Mouse (Mus musculus): ENCODE measurements around the gene Gm14190. TPM values are rescaled to one million over a fixed set of nuclear protein-coding genes. Genes with fewer than 3 reads are reported as not detected.
A peak's percentile ranks its signal among the peaks of the same experiment; 100 is the strongest.
"Not testable (repeated sequence)": the region's sequence is repeated elsewhere in the genome, so short reads cannot be mapped to it uniquely, and the experiment has no call there.

Gene Gm14190
- not detected for total RNA-seq (2021)
- long read RNA-seq, experiment 1, result 0 reads
- long read RNA-seq, experiment 2, result 0 reads

DNA sequence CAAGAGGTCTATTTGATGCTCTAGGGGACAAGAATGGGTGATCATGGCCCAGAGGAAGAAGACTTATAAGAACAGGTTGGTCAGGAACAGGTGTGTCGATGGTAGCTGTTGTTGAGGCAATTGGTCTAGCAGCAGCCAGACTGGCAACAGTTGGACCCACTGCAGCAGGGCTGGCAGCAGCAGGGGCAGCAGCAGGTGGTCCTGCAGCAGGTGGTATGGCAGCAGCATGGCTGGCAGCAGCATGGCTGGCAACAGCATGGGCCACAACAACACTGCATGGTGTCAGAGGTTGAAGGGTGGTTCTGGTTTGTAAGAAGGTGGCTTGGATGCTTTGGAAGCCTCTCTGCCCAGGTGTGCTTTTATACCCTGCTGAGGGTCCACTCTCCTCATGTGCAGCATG, at the start of gene Gm14190:
Gm14190 (minus strand) TSS at position 278 of the 400 bp plus-strand sequence.
- DNase-seq (ENCODE audit: low spot score in 2 of 2), result no peak

DNA sequence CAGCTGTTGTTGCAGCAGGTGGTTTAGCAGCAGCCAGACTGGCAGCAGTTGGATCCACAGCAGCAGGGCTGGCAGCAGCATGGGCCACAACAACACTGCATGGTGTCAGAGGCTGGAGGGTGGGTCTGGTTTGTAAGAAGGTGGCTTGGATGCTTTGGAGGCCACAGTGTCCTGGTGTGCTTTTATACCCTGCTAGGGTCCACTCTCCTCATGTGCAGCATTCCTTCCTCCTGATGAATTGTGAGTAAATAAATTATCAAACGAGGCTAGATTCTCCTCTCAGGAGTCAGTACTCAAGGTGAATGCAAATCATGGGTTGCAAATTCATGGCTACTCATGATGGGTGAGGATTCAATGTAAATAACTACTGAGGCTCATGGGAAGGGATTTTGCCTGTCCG, 43.6 kb upstream of the Gm14190 start, which contains the start of gene Gm14180:
Gm14180 (minus strand) TSS at position 101 of the 400 bp plus-strand sequence.
- DNase-seq (ENCODE audit: low spot score in 2 of 2), result no peak

DNA sequence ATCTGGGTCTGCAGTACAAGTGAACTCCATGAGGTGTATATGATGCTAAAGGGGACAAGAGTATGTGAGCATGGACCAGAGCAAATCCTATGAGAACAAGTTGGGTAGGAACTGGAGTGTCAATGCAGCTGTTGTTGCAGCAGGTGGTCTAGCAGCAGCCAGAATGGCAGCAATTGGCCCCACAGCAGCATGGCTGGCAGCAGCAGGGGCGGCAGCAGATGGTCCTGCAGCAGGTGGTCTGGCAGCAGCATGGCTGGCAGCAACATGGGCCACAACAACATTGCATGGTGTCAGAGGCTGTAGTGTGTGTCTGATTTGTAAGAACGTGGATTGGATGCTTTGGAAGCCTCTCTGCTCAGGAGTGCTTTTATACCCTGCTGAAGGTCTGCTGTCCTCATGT, 33.5 kb upstream of the Gm14190 start:
- no peak for DNase-seq (ENCODE audit: low spot score in 2 of 2)

DNA sequence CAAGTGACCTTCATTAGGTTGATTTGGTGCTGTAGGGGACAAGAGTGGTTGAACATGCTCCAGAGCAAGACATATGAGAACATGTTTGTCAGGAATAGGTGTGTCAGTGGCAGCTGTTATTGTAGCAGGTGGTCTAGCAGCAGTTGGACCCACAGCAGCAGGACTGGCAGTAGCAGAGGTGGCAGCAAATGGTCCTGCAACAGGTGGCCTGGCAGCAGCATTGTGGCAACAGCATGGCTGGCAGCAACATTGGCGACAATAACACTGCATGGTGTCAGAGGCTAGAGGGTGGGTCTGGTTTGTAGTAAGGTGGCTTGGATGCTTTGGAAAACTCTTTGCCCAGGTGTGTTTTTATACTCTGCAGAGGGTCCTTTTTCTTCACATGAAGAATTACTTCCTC, 28.2 kb upstream of the Gm14190 start:
- no peak for DNase-seq (ENCODE audit: low spot score in 2 of 2)

DNA sequence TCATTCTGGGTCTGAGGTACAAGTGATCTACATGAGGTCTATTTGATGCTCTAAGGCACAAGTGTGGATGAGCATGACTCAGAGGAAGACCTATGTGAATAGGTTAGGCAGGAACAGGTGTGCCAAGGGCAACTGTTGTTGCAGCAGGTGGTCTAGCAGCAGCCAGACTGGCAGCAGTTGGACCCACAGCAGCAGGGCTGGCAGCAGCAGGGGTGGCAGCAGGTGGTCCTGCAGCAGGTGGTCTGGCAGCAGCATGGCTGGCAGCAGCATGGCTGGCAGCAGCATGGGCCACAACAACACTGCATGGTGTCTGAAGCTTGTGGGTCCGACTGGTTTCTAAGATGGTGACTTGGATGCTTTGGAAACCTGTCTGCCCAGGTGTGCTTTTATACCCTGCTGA, 5.3 kb downstream of the Gm14190 start:
- DNase-seq (ENCODE audit: low spot score in 2 of 2), result not testable (repeated sequence)

DNA sequence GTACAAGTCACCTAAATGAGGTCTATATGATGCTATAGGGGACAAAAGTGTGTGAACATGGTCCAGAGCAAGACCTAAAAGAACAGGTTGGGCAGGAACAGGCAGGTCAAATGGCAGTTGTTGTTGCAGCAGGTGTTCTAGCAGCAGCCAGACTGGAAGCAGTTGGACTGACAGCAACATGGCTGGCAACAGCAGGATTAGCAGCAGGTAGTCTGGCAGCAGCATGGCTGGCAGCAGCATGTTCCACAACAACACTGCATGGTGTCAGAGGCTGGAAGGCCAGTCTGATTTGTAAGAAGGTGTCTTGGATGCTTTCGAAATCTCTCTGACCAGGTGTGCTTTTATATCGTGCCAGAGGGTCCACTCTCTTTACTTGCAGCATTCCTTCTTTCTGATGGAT, 7.1 kb downstream of the Gm14190 start:
- DNase-seq (ENCODE audit: low spot score in 2 of 2), result no peak

DNA sequence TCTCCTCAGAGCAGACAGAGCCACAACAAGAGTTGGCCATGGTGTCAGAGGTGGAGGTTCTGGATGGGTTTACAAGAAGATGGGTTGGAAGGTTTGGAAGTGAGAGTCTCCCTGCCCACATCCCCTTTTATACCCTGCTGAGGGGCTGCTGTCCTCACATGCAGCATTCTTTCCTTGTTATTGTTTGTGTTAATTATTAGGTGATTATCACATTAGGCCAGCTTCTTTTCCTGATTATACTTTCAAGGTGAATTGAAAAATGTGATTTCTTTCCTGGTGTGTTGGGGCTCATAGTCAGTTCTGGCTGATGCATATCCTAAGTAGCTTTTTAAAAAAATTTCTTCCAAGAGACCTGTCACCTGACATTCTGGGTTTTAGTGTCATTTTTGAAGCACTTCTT, 24.7 kb downstream of the Gm14190 start, which contains the start of gene Krtap4-6:
Krtap4-6 (minus strand) TSS at position 101 of the 400 bp plus-strand sequence.
- DNase-seq (ENCODE audit: low spot score in 2 of 2), result no peak

DNA sequence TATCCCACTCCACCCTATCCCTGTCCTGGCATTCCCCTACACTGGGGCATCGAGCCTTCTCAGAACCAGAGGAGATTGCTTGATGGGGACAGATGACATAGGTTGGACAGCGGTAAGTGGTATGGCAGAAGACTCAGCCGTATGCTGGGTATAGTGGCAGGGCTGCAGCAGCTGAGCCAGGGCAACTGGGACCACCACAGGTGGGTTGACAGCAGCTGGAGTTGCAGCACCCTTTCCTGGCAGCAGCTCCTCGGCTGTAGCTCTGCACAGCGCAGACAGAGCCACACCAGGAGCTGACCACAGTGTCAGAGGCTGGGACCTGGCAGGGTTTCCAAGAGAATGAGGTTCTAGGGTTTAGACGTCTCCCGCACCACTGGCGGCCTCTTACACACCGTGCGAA, 27.7 kb downstream of the Gm14190 start:
- DNase-seq (ENCODE audit: low spot score in 2 of 2), result no peak

DNA sequence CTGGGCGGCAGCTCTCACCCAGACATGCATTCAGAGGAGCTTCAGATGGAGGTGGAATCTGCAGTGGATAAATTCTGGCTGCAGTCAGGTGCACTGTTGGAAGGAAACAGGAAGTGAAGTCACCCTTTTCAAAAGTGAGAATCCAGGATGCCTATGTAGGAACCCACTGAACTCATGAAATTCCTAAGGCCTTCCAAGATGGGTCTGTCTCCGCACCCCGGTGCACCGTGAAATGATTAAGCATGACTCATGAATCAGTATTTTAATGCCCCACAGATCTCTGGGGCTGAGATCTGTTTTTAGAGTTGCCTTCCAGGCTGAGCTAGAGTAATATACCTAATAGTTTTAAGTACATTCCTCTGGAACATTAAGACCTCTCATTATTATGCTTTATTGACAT, 31.3 kb downstream of the Gm14190 start:
- no peak for DNase-seq (ENCODE audit: low spot score in 2 of 2)

DNA sequence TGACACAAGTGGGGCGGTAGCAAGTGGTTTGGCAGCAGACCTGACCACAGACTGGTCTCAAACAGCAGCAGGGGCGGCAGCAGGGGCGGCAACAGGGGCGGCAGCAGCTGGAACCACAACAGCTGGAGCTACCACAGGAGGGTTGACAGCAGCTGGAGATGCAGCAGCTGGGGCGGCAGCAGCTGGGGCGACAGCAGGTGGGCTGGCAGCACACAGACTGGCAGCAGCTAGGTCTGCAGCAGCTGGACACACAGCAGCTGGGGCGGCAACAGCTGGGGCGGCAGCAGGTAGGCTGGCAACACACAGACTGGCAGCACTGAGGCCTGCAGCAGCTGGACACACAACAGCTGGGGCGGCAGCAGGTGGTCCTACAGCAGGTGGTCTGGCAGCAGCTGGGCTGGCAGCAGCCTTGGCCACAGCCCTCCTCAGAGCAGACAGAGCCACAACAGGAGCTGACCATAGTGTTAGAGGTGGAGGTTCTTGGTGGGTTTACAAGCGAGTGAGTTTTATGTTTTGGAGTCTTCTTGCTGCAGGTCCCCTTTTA, 32.0 kb downstream of the Gm14190 start, which contains the start of gene Gm11563:
Gm11563 (minus strand) TSS at position 494 of the 544 bp plus-strand sequence.
- not testable (repeated sequence) for DNase-seq (ENCODE audit: low spot score in 2 of 2)

DNA sequence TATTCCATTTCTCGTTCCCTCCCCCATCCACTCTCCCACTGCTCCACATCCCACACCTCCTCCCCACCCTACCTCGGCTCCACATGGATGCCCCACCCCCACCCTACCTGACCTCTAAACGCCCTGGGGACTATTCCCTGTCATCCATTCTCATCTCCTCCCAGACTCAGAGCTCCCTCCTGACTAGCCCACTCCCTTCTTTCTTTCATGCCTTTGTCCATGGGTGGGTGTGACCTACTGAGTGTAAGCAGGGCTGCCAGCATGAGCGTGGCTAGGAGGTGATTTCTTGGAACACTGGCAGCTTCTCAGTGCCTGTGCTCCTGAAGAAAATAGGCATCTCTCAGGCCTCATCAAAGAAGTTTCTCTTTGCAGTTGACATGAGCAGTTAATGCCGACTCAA, 33.5 kb downstream of the Gm14190 start:
- DNase-seq (ENCODE audit: low spot score in 2 of 2), result no peak

DNA sequence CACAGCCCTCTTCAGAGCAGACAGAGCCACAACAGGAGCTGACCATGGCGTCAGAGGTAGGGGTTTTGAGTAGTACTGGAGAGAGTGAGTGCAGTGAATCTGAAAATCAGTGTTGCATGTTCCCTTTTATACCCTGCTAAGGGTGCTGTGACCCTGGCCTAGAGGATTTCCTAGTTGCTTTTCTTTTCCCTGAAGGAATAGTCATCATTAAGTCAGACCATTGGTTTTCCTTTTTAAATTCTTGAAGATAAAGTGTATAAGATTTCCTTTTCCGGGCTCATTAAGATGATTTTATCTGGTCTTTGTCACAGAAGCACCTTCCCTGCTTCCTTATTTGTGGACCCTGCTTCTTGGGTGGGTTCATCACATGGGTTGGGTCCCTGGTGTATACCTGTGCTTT, 40.4 kb downstream of the Gm14190 start, which contains the start of gene Gm11555:
Gm11555 (minus strand) TSS at position 101 of the 400 bp plus-strand sequence.
- DNase-seq (ENCODE audit: low spot score in 2 of 2), result no peak

DNA sequence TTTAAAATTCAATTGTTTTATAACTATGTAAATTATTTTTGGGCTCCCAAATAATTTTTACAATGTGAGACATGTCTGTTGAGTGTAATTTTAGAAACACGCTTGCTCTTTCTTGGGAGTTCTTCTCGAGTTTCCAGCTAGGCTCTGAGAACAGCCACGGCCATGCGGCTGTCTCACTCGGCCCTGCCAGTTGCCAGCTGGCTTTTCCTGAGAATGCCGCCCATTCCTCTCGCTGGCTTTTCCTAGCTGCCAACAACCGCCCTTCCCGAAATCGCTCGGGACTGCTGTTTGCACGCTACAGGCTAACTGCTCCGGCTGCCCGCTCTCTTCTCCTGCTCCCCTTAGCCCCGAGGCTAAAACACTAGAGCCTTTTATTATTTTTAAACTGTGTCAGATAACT, 44.1 kb downstream of the Gm14190 start:
- DNase-seq (ENCODE audit: low spot score in 2 of 2), result peak; percentile 11 to 41

DNA sequence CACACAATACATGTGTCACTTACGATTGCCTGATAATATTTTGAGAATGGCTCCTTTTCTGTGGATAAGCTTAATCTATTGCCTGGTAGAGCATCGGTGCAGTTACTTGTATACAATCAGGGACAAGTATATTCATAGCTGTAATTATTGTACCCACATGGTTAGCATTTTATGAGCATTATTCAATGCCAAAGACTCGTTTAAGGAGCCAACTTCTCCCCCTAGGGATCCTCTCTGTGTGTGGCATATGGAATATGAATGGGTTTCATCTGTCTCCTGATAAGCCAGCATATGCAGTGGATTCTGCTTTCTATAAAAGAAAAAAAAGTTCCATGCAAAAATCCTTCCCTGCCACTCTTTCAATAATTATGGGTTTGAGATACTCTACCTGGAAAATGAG, 46.2 kb downstream of the Gm14190 start:
- DNase-seq (ENCODE audit: low spot score in 2 of 2), result no peak

DNA sequence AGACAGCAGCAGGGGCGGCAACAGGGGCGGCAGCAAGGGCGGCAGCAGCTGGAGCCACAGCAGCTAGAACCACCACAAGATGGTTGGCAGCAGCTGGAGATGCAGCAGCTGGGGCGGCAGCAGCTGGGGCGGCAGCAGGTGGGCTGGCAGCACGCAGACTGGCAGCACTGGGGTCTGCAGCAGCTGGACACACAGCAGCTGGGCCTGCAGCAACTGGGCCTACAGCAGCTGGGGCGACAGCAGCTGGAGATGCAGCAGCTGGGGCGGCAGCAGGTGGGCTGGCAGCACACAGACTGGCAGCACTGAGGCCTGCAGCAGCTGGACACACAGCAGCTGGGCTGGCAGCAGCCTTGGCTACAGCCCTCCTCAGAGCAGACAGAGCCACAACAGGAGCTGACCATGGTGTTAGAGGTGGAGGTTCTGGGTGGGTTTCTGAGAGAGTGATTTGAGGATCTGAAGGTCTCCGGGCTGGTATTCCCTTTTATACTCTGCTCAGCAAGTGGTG, 46.9 kb downstream of the Gm14190 start, which contains the start of gene Krtap4-7:
Krtap4-7 (minus strand) TSS at position 455 of the 505 bp plus-strand sequence.
- not testable (repeated sequence) for DNase-seq (ENCODE audit: low spot score in 2 of 2)

DNA sequence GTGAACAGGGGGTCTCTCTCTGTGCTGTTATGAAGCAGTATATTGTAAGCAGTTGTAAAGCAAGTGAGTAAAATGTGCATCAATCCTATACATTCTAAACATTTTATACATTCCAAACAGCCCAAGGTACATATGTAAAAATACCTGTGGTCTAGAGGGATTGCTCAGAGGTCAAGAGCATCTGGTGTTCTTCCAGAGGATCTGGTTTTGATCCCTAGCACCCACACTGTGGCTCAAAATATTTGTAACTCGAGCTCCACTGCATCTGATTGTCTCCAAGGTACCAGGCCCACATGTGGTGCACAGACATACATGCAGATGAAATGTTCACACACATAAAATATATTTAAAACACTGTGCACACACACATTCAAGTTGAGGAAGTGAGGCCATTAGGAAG, 49.6 kb downstream of the Gm14190 start:
- DNase-seq (ENCODE audit: low spot score in 2 of 2), result no peak

Other genes starting within 250 kb of the Gm14190 start
- gene Krt23, start 197.6 kb downstream of the Gm14190 start, total RNA-seq (2021), result not detected
- not detected for gene Krt39, start 169.4 kb downstream of the Gm14190 start, total RNA-seq (2021)
- not detected for gene Krt40, start 147.6 kb downstream of the Gm14190 start, total RNA-seq (2021)
- not detected for gene Krtap3-3, start 139.9 kb downstream of the Gm14190 start, total RNA-seq (2021)
- gene Krtap3-2, start 133.9 kb downstream of the Gm14190 start, total RNA-seq (2021), result not detected
- not detected for gene Gm11939, start 131.3 kb downstream of the Gm14190 start, total RNA-seq (2021)
- gene Krtap3-1, start 124.1 kb downstream of the Gm14190 start, total RNA-seq (2021), result not detected
- gene Krtap1-5, start 109.7 kb downstream of the Gm14190 start, total RNA-seq (2021), result not detected
- not detected for gene Krtap1-4, start 107.1 kb downstream of the Gm14190 start, total RNA-seq (2021)
- not detected for gene Krtap1-3, start 99.4 kb downstream of the Gm14190 start, total RNA-seq (2021)
- gene Krtap9-3, start 92.6 kb downstream of the Gm14190 start, total RNA-seq (2021), result not detected
- not detected for gene Gm11938, start 87.4 kb downstream of the Gm14190 start, total RNA-seq (2021)
- gene Gm11937, start 80.6 kb downstream of the Gm14190 start, total RNA-seq (2021), result not detected
- not detected for gene Krtap2-4, start 75.9 kb downstream of the Gm14190 start, total RNA-seq (2021)
- gene Gm11562, start 70.3 kb downstream of the Gm14190 start, total RNA-seq (2021), result not detected
- not detected for gene Krtap4-1, start 62.5 kb downstream of the Gm14190 start, total RNA-seq (2021)
- not detected for gene Krtap4-2, start 55.7 kb downstream of the Gm14190 start, total RNA-seq (2021)
- not detected for gene Krtap4-7, start 46.7 kb downstream of the Gm14190 start, total RNA-seq (2021)
- gene Gm11555, start 40.5 kb downstream of the Gm14190 start, total RNA-seq (2021), result not detected
- not detected for gene Gm11563, start 31.8 kb downstream of the Gm14190 start, total RNA-seq (2021)
- gene Krtap4-6, start 24.8 kb downstream of the Gm14190 start, total RNA-seq (2021), result not detected
- not detected for gene Gm14180, start 43.5 kb upstream of the Gm14190 start, total RNA-seq (2021)
- gene Gm11595, start 82.2 kb upstream of the Gm14190 start, total RNA-seq (2021), result not detected
- not detected for gene Krtap4-8, start 90.0 kb upstream of the Gm14190 start, total RNA-seq (2021)
- gene Krtap4-9, start 94.5 kb upstream of the Gm14190 start, total RNA-seq (2021), result not detected
- gene Gm11596, start 102.7 kb upstream of the Gm14190 start, total RNA-seq (2021), result not detected
- not detected for gene Gm11569, start 108.2 kb upstream of the Gm14190 start, total RNA-seq (2021)
- not detected for gene Gm11554, start 113.7 kb upstream of the Gm14190 start, total RNA-seq (2021)
- gene Krtap4-13, start 119.2 kb upstream of the Gm14190 start, total RNA-seq (2021), result not detected
- not detected for gene Gm11564, start 124.9 kb upstream of the Gm14190 start, total RNA-seq (2021)
- not detected for gene 2300003K06Rik, start 147.3 kb upstream of the Gm14190 start, total RNA-seq (2021)
- gene Krtap4-16, start 160.9 kb upstream of the Gm14190 start, total RNA-seq (2021), result not detected
- not detected for gene Gm11568, start 167.2 kb upstream of the Gm14190 start, total RNA-seq (2021)
- not detected for gene Gm11559, start 173.7 kb upstream of the Gm14190 start, total RNA-seq (2021)
- gene Krtap9-1, start 182.6 kb upstream of the Gm14190 start, total RNA-seq (2021), result not detected
- gene Gm11567, start 188.4 kb upstream of the Gm14190 start, total RNA-seq (2021), result not detected
- not detected for gene Krtap31-1, start 217.2 kb upstream of the Gm14190 start, total RNA-seq (2021)
- not detected for gene Gm11565, start 224.0 kb upstream of the Gm14190 start, total RNA-seq (2021)
- not detected for gene Krtap31-2, start 245.6 kb upstream of the Gm14190 start, total RNA-seq (2021)